Mouse (Mus musculus) urinary bladder, postnatal 4 days (tissue): Measurements from ENCODE around the gene Spint1.

Experiments used
- DNase-seq, 2 experiments: peaks; one replicate each; pipeline ENCODE4 v3.0.0; 2021 to 2022; ENCODE audit warnings: low spot score in 2 of 2

Gene Spint1

DNA sequence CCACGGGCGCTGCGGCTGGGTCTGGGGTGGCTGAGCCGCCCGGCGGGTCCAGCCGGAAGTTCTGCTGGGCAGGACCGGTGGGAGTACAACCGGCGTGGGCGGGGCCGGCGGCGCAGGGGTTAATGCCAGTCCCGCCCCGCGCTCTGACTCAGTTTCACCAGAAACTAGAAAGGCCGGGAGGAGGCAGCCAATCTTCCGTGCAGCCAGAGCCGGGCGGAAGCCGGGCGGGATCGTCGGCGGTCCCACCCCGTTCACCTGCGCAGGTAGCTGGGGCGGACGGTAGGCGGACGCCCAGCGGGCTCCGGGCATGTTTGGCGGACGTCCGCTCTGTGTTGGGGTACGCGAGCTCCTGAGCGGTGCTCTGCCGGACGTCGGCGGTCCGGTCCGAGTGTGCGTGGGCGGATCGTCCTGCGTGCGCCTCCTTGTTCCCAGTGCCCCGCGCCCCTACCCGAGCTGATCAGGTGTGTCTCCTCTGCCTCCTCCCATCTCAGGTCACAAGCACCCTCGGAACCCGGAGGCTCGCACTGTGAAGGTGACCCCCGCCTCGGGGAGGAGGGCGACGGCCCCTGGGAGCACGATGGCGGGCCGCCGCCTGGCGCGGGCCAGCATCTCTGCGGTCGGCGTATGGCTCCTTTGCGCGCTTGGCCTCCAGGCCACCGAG lies at the start of gene Spint1:
Gene Spint1, plus strand, starts transcription at position 153 of the 661 bp plus-strand sequence.
- peak in 1 of 2 experiments; percentile 57 for DNase-seq

DNA sequence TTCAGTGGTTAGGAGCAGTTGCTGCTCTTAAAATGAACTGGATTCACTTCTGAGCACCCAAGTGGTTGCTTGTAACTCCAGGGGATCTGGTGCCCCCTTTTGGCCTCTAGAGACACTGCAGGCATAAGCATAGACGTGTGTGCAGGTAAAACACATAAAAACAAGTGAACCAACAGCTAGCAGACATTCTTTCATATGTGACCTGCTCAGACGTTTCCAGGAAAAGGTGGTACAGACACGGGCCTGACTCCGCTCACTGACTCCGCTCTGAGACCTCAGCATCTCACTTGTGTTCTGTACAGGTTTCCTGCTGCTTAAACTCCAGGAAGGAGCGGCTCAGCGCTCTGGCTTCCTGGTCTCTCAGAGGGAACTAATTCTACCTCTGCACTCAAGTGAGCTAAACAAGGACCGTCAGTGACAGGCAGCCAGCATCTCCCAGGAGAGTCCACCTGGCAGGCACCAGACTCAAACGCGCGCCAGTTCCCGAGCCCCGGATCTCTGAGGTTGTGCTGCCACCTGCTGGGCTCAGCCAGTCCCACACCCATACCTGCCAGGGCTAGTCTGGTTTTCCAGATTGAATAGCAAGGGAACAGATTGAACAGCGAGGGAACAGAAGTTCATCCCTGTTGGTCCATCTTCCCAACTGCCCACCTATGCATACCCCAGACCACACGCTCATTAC lies 48.0 kb upstream of the Spint1 start:
- DNase-seq = peak; percentile 65 to 87

DNA sequence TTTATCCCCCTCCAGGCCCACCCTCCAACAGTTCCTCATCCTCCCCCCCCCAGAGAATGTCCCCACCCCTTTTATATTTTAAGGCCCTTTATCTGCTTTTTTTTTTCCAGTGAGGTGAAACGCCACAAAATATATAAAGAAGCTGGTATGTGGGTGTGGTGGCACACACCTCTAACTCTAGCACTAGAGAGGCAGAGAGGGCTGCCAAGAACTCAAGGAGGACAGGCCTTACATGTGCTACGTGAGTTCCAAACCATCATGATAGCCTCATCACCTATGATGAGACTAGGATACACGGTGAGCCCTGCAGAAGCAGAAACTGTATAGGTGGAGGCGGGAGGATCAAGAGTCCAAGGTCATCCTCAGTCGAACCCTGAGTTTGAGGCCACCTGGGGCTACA lies 46.2 kb upstream of the Spint1 start:
- DNase-seq = no peak

GRCm38 (mm10) chr2:119194140-119194539 lies 43.0 kb upstream of the Spint1 start:
- DNase-seq = no peak

DNA sequence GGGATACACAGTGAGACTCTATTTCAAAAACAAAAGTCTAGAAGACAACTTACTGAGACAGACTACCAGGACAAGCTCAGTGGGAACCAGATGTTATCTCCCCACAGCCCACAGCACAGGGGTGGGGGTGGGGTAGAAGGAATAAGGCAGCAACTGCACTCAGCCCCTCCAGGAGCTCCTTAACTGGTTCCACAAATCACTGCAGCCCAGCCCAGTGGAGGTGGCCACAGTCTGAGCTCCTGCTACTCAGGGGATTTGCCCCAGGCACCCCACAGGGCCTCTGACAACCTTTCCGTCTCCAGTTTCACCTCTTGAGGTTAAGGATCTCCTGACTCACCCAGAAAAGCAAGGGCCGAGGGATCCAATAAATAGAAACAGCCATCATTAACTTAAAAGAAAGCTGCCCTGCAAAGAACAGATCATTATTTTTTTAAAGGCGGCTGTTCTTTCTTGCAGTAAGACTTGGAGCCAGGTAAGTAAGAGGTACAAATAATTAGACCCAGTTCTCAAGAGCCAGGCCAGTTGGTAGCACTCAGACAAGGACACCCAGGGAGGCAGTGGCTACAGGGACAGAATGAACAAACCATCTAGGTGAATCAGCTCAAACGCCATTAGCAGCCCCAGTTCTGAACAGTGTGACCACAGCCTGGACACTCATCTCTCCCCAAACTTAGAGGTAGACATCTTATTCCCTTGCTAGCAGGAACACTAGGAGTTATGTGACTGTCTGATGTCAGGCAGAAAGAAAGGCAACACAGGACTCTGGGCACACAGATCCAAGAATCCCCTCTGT lies 40.6 kb upstream of the Spint1 start:
- no peak for DNase-seq

DNA sequence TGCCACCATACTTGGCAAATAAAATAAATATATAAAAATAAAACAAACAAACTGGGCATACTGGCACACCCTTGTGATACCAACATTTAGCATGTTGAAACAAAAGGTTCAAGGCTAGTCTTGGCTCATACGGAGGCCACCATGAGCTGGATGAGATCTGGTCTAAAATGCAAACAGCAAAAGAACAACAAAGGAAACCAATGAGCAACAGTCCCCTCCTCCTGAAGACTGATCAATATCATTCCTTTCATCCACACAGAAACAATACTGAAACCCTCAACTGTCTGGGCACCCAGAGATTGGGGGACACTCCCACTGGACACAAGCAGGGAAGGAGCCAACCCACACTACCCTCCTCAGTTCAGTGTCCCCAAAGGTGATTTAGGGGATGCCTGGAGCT lies 39.7 kb upstream of the Spint1 start:
- DNase-seq = no peak

- DNase-seq = no peak
These were observed 39.1 kb upstream of the Spint1 start for GRCm38 (mm10) chr2:119198049-119198448.

- DNase-seq = no peak
These were observed 38.2 kb upstream of the Spint1 start for GRCm38 (mm10) chr2:119198934-119199333.

DNA sequence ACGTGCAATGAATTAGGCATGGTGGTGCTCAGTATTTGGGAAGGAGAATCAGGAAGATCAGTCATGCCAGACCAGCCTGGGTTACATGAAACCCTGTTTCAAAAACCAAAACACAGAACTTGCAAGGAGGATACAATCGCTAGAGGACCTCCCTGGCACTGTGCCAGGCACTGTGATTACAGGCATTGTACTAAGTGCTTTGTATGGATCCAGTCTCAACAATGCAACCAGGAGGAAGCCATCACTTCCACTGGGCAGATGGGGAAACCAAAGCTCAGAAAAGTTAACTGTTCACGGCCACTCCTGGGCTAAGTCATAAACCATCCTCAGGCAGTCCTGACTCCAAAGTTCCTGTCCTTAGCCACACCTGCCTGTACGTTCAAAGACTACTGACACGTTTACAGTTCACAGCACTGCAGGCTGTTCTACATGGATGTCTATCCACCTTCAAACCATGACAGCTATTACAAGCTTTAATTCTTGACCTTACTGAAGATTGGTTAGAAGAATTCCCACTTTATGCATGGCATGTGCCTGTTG lies 34.2 kb upstream of the Spint1 start:
- DNase-seq = peak in 1 of 2 experiments; percentile 68

GRCm38 (mm10) chr2:119203871-119204460 lies 33.2 kb upstream of the Spint1 start:
- no peak for DNase-seq

DNA sequence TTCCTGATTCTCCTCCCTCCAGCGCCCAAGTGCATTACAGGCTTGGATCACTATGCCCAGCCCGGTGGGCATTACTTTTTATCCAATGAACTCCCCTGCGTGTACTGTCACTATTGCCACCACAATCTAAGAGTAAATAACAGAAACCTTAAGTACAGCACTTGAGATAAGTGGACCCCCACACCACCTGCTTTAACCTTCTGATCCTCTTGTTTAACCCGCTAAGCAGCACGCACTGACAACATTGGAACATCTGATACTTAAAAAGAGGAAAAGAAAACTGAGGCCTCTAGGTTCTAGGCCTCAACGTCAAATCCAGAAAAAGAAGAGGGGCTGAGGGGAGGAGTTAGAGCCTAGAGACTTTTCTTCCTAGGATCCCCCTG lies 29.2 kb upstream of the Spint1 start:
- no peak for DNase-seq

DNA sequence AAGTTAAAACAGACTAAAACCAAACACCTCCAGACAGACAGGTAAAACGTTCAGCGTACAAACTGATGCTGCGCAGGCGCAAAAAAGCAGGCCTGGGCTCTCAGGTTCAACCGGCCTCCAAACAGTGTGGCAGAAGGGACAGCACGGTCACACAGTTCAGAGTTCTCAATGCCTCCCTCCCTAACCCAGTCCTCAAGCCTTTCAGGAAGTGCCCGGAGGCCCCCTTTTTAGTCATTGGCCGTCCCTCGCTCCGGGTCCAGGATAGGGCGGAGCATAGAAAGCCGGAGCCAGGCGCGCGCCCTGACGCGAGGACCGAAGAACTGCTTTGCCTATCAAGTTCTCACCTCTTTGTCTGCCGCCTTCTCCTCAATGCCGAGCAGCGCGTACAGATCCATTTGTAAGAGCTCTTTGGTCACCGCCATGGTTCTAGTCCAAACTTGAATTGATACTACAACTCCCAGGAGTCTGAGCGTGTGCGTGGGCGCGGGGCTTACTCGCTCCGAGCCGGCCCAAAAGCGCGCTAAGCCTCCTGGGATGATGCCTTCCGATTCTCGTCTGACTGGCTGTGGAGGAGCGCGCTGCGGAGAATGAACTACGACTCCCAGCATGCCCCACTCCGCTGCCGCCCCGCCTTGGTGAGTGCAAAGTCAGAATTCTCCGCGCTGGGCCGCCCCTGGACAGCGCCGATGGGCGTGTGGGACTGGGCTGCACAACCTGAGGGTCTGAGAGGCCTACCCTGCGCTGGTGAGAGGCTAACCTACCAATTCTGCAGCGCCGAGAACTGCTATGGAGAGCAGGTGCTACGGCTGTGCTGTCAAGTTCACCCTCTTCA lies 28.6 kb upstream of the Spint1 start, which contains the start of the genes Zfyve19 and Dnajc17:
Gene Zfyve19, plus strand, starts transcription at position 274 of the 832 bp plus-strand sequence.
Gene Dnajc17, minus strand, starts transcription at position 452 of the 832 bp plus-strand sequence.
- DNase-seq = peak; percentile 92 to 95

- DNase-seq = no peak
These were observed 28.0 kb upstream of the Spint1 start for GRCm38 (mm10) chr2:119209176-119209507.

DNA sequence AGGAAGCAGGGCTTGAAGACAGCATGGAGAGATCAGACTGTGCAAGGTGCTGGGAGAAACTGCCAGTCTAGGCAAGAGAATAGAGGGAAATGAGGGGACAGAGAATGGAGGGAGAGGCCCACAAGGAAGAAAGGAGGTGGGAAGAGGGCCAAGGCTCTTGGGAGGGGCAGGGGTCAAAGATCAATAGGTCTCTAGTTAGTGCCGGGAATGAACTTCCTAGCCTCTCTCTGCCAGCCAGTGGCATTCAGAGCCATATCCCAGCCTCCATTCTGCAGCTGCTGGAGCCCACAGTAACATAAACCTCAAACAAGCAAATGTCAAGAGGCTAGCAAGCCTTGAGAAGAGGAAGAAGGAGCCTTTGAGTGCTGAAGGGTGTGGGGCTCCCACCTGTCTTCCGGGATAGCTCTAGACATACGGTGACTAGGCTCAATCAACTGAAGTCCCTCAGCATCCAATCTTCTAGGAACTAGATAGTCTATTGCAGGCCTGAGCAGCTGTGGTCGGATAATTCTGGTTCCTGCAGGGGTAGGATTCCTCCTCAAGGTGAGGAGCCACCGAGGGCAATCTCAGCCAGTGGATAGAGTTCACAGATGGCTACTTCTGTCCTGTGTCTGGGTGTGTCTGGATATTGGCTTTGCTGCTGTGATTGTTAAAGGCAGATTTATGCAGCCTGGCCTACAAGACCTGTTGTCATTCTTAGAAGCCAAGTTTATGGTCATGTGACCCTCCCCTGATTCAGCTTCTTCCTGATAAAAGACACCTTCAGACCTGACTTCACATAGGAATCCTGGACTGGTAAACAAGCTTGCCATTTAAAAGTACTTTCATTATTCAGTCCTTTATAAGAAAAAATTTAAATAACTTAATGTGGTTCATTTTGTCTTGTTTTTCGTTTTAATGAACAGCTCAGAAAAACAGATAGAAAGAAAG lies 7.1 kb upstream of the Spint1 start, which contains the start of gene Ppp1r14d:
Gene Ppp1r14d, minus strand, starts transcription at position 132 of the 930 bp plus-strand sequence.
- no peak for DNase-seq

DNA sequence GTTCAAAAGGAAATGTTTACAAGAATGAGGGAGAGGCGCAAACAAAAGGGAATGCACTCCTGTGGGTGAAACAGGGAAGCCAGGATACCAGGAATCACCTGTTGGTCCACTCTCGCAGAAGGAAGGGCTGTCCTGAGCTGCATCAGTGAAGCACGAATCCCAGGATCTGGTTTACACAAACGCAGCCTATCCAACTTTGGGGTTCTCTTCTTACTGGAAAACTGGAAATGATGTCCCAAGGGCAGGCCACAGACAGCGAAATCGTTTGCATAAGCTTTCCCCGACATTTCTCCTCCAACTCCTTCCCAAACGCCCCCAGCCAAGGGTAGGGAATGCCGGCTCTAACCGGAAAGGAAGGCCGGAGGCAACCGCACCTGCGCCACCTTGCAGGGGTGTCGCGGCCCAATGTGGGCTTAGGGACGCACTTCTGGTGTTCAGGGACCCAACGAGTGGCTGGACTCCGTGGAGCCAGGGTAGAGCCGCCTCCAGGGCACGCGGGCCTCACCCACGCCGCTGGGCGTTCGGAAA lies 416 bp upstream of the Spint1 start:
- no peak for DNase-seq

GRCm38 (mm10) chr2:119237871-119238220 lies 684 bp downstream of the Spint1 start:
- no peak for DNase-seq

- DNase-seq = peak in 1 of 2 experiments; percentile 43
These were observed 1.5 kb downstream of the Spint1 start for GRCm38 (mm10) chr2:119238671-119239070.

- DNase-seq = no peak
These were observed 3.1 kb downstream of the Spint1 start for GRCm38 (mm10) chr2:119240075-119240818.

DNA sequence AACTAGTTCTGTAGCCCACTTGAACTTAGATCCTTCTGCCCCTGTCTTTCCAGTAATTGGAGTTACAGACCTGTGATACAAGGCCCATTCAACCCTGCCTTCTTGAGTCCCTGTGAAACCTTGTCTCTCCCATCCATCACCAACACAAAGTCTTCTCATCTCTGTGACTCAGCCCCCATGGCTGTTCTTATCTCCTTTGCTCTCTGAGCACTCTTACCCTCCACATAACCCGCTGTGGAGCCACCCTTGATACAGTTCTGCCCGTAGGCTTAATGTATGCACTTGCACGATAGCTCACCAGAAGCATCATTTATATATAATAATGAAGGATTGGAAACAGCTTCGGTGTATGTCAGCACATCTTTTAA lies 3.6 kb downstream of the Spint1 start:
- no peak for DNase-seq
